Mouse (Mus musculus) MEL (cell line): ENCODE measurements around the gene Arl3. TPM values are rescaled to one million over a fixed set of nuclear protein-coding genes. Genes with fewer than 3 reads are reported as not detected.
A peak's percentile ranks its signal among the peaks of the same experiment; 100 is the strongest.

Experiments used
- DNase-seq: peaks from one replicate; pipeline ENCODE4 v3.0.0; 2011; ENCODE audit warnings: low read depth, low spot score
- H3K27ac ChIP-seq: 2 replicates; pipeline ENCODE4 v1.5.1; 2012; ENCODE audit warnings: low read depth, mild to moderate bottlenecking, control low read depth, low read length, moderate library complexity; ENCODE audit not compliant: control insufficient read depth
- H3K27me3 ChIP-seq, 2 experiments: fragments of 150-350 bp in 1 of 2; sonication (generic) in 1 of 2; 2 replicates each; pipeline ENCODE4 v1.6.1; 2012; ENCODE audit warnings: low read length in 2 of 2, mild to moderate bottlenecking in 2 of 2, improper control_type of control experiment in 1 of 2, moderate library complexity in 1 of 2; ENCODE audit not compliant: insufficient read depth in 2 of 2, control insufficient read depth in 1 of 2
- H3K36me3 ChIP-seq, 2 experiments: 2 replicates each; pipeline ENCODE4 v1.6.1; 2012 to 2014; ENCODE audit warnings: low read length in 2 of 2, improper control_type of control experiment in 1 of 2, inconsistent platforms in 1 of 2, mild to moderate bottlenecking in 1 of 2; ENCODE audit not compliant: insufficient read depth in 2 of 2, control insufficient read depth in 1 of 2
- H3K4me1 ChIP-seq, 2 experiments: fragments of 150-350 bp in 1 of 2; sonication (generic) in 1 of 2; 2 replicates each; pipeline ENCODE4 v1.6.1; 2012; ENCODE audit warnings: low read length in 2 of 2, improper control_type of control experiment in 1 of 2, mild to moderate bottlenecking in 1 of 2; ENCODE audit not compliant: insufficient read depth in 2 of 2, control insufficient read depth in 1 of 2
- H3K4me3 ChIP-seq, 2 experiments: fragments of 150-350 bp in 1 of 2; sonication (generic) in 1 of 2; 2 replicates each; pipeline ENCODE4 v1.5.1; 2012; ENCODE audit warnings: low read depth in 2 of 2, low read length in 2 of 2, mild to moderate bottlenecking in 2 of 2, moderate library complexity in 2 of 2, control low read depth in 1 of 2, improper control_type of control experiment in 1 of 2; ENCODE audit not compliant: control insufficient read depth in 1 of 2, insufficient read depth in 1 of 2
- H3K79me2 ChIP-seq: 2 replicates; pipeline ENCODE4 v1.6.1; 2012; ENCODE audit warnings: mild to moderate bottlenecking, low read length, moderate library complexity; ENCODE audit not compliant: control insufficient read depth, poor library complexity, insufficient read depth
- H3K9ac ChIP-seq: 2 replicates; pipeline ENCODE4 v1.6.1; 2012; ENCODE audit warnings: low read depth, mild to moderate bottlenecking, control low read depth, low read length, moderate library complexity; ENCODE audit not compliant: control insufficient read depth, poor library complexity, severe bottlenecking
- H3K9me3 ChIP-seq: fragments of 150-350 bp; sonication (generic); replicated peaks from 2 replicates; pipeline ENCODE4 v1.6.1; 2012; ENCODE audit warnings: mild to moderate bottlenecking, low read length, improper control_type of control experiment, moderate library complexity; ENCODE audit not compliant: insufficient read depth
- BHLHE40 ChIP-seq: IDR thresholded peaks from 2 replicates; pipeline ENCODE4 v1.6.1; 2012; ENCODE audit warnings: low read depth, mild to moderate bottlenecking, inconsistent platforms, low read length, improper control_type of control experiment, borderline replicate concordance
- CHD1 ChIP-seq: IDR thresholded peaks from 2 replicates; pipeline ENCODE4 v1.6.1; 2012; ENCODE audit warnings: low read depth, mild to moderate bottlenecking, inconsistent platforms, low read length, improper control_type of control experiment
- CHD2 ChIP-seq: IDR thresholded peaks from 2 replicates; pipeline ENCODE4 v1.6.1; 2011; ENCODE audit warnings: low read length, improper control_type of control experiment
- CTCF ChIP-seq, 3 experiments: IDR thresholded peaks in 2 of 3; conservative IDR thresholded peaks in 1 of 3; 2 replicates each; pipeline ENCODE4 v1.5.1; 2011 to 2012; ENCODE audit warnings: low read length in 3 of 3, low read depth in 2 of 3, mild to moderate bottlenecking in 2 of 3, improper control_type of control experiment in 1 of 3, inconsistent platforms in 1 of 3, mixed read lengths in 1 of 3, moderate library complexity in 1 of 3; ENCODE audit not compliant: control insufficient read depth in 1 of 3, insufficient read depth in 1 of 3, poor library complexity in 1 of 3, severe bottlenecking in 1 of 3
- ELF1 ChIP-seq: IDR thresholded peaks from 2 replicates; pipeline ENCODE4 v1.6.1; 2014; ENCODE audit warnings: low read depth, mild to moderate bottlenecking, inconsistent platforms, low read length, improper control_type of control experiment, moderate library complexity
- EP300 ChIP-seq, 2 experiments: IDR thresholded peaks; 2 replicates each; pipeline ENCODE4 v1.6.1; 2011; ENCODE audit warnings: improper control_type of control experiment in 2 of 2, low read length in 2 of 2, low read depth in 1 of 2, mild to moderate bottlenecking in 1 of 2
- ETS1 ChIP-seq: IDR thresholded peaks from 2 replicates; pipeline ENCODE4 v1.6.1; 2012; ENCODE audit warnings: low read depth, mild to moderate bottlenecking, inconsistent platforms, low read length, improper control_type of control experiment, moderate library complexity
- GABPA ChIP-seq: IDR thresholded peaks from 2 replicates; pipeline ENCODE4 v1.6.1; 2012; ENCODE audit warnings: low read depth, mild to moderate bottlenecking, inconsistent platforms, low read length, improper control_type of control experiment, moderate library complexity
- HCFC1 ChIP-seq: IDR thresholded peaks from 2 replicates; pipeline ENCODE4 v1.6.1; 2012; ENCODE audit warnings: low read depth, mild to moderate bottlenecking, inconsistent platforms, low read length, improper control_type of control experiment, moderate library complexity
- KAT2A ChIP-seq: conservative IDR thresholded peaks from 2 replicates; pipeline ENCODE4 v1.6.1; 2012; ENCODE audit warnings: low read depth, low read length, improper control_type of control experiment, inconsistent platforms
- MAX ChIP-seq: IDR thresholded peaks from 2 replicates; pipeline ENCODE4 v1.6.1; 2011; ENCODE audit warnings: low read length, improper control_type of control experiment
- MAZ ChIP-seq: IDR thresholded peaks from 2 replicates; pipeline ENCODE4 v1.6.1; 2012; ENCODE audit warnings: low read depth, mild to moderate bottlenecking, inconsistent platforms, low read length, improper control_type of control experiment
- MEF2A ChIP-seq: IDR thresholded peaks from 2 replicates; pipeline ENCODE4 v1.6.1; 2014; ENCODE audit warnings: low read depth, mild to moderate bottlenecking, inconsistent platforms, low read length, improper control_type of control experiment; ENCODE audit not compliant: poor library complexity, insufficient replicate concordance, severe bottlenecking; ENCODE audit errors: extremely low read depth
- MYC ChIP-seq: IDR thresholded peaks from 2 replicates; pipeline ENCODE4 v1.6.1; 2011; ENCODE audit warnings: low read depth, mild to moderate bottlenecking, low read length, improper control_type of control experiment, moderate library complexity
- POLR2A ChIP-seq, 2 experiments: IDR thresholded peaks; 2 replicates each; pipeline ENCODE4 v1.6.1; 2011 to 2012; ENCODE audit warnings: low read length in 2 of 2, mild to moderate bottlenecking in 2 of 2, control low read depth in 1 of 2, improper control_type of control experiment in 1 of 2, low read depth in 1 of 2, moderate library complexity in 1 of 2; ENCODE audit not compliant: control insufficient read depth in 1 of 2, insufficient read depth in 1 of 2, poor library complexity in 1 of 2
- POLR2AphosphoS2 ChIP-seq: IDR thresholded peaks from 2 replicates; pipeline ENCODE4 v1.6.1; 2011; ENCODE audit warnings: low read length, improper control_type of control experiment
- POLR2AphosphoS5 ChIP-seq: IDR thresholded peaks from 2 replicates; pipeline ENCODE4 v1.6.1; 2012; ENCODE audit warnings: low read depth, borderline replicate concordance, mild to moderate bottlenecking, inconsistent platforms, low read length, moderate library complexity, mixed read lengths
- RAD21 ChIP-seq: IDR thresholded peaks from 2 replicates; pipeline ENCODE4 v1.6.1; 2011; ENCODE audit warnings: mild to moderate bottlenecking, low read depth, low read length, improper control_type of control experiment
- RCOR1 ChIP-seq: IDR thresholded peaks from 2 replicates; pipeline ENCODE4 v1.6.1; 2012; ENCODE audit warnings: low read depth, mild to moderate bottlenecking, inconsistent platforms, low read length, improper control_type of control experiment
- SIN3A ChIP-seq: IDR thresholded peaks from 2 replicates; pipeline ENCODE4 v1.6.1; 2012; ENCODE audit warnings: low read length, improper control_type of control experiment, inconsistent platforms
- TBP ChIP-seq: IDR thresholded peaks from 2 replicates; pipeline ENCODE4 v1.8.0; 2011; ENCODE audit warnings: low read depth, low read length, improper control_type of control experiment
- TCF12 ChIP-seq: IDR thresholded peaks from 2 replicates; pipeline ENCODE4 v1.6.1; 2014; ENCODE audit warnings: low read depth, mild to moderate bottlenecking, inconsistent platforms, low read length, improper control_type of control experiment, moderate library complexity
- UBTF ChIP-seq: IDR thresholded peaks from 2 replicates; pipeline ENCODE4 v1.6.1; 2012; ENCODE audit warnings: low read depth, mild to moderate bottlenecking, inconsistent platforms, low read length, improper control_type of control experiment, moderate library complexity, borderline replicate concordance; ENCODE audit not compliant: insufficient read depth
- USF1 ChIP-seq: IDR thresholded peaks from 2 replicates; pipeline ENCODE4 v1.6.1; 2014; ENCODE audit warnings: low read depth, mild to moderate bottlenecking, inconsistent platforms, low read length, improper control_type of control experiment, moderate library complexity
- USF2 ChIP-seq, 2 experiments: IDR thresholded peaks; 2 replicates each; pipeline ENCODE4 v1.6.1; 2011 to 2012; ENCODE audit warnings: improper control_type of control experiment in 2 of 2, low read length in 2 of 2, borderline replicate concordance in 1 of 2, inconsistent platforms in 1 of 2, low read depth in 1 of 2, mild to moderate bottlenecking in 1 of 2; ENCODE audit not compliant: insufficient read depth in 1 of 2
- ZC3H11A ChIP-seq: IDR thresholded peaks from 2 replicates; pipeline ENCODE4 v1.6.1; 2012; ENCODE audit warnings: low read depth, mild to moderate bottlenecking, inconsistent platforms, low read length, improper control_type of control experiment
- ZMIZ1 ChIP-seq: IDR thresholded peaks from 2 replicates; pipeline ENCODE4 v1.6.1; 2012; ENCODE audit warnings: low read depth, mild to moderate bottlenecking, inconsistent platforms, low read length, improper control_type of control experiment, moderate library complexity
- polyA plus RNA-seq, 2 experiments: library from polyadenylated mRNA; stranded (reverse) in 1 of 2; unstranded in 1 of 2; fragments of >175 nt in 1 of 2; fragments of >200 nt in 1 of 2; gene quantifications; 2 replicates each; pipeline versions ENCODE4 v1.2.1 to v1.2.4; 2012; ENCODE audit warnings: low replicate concordance in 2 of 2, low read depth in 1 of 2; ENCODE audit not compliant: insufficient read length in 2 of 2, insufficient read depth in 1 of 2, missing spikeins in 1 of 2
- total RNA-seq: library from RNA; depleted of rRNA; stranded (reverse); fragments of 300-350 nt; gene quantifications from 2 replicates; pipeline ENCODE4 v1.2.3, GENCODE M21; 2012

The Arl3 gene
- total and polyA plus RNA-seq, 3 experiments = 62.4 to 123 TPM; not detected in 1

DNA sequence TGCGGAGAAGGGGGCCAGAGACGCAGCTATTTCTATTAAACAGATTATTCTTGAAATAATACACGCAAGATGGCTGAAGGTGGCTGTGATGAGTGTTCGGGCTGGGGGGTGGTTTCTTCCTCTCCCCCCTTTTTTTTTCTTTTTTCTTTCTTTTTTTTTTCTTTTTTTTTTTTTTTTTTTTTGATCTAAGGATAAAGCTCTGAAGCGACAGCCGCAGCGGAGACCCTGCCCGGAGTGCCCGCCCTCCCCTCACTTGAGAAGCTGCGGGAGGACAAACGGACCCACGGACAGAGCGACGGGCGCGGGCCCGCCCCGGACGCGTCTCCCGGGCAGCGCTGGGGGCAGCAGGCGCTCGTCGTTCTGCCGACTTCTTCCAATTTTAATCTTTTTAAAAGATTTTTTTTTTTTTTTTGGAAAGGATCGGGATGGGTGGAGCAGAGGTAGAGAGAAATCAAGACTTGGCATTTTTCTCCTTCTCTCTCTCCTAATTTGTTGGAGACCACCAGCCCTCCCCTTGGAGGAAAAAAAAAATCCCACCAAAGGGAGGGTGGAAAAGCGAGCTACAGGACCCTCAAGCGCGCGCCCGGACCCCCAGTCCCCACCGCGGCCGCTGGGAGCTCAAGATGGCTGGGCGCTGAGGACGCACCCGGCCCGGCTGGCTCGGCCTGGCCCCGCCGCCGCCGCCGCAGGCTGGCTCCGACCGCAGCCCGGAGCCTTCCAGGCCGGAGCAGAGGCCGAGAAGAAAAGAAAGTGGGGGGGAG, 72.2 kb downstream of the Arl3 start (continued):
- TF ChIP-seq CHD1 (peak; percentile 94), CHD2 (no peak), MAZ (no peak), EP300 (IDR thresholded peaks at IDR 0.05; ENCODE audit: low read depth in 1 of 2, low read length in 2 of 2) (no peak; a peak in 1 of 4 replicates), POLR2AphosphoS2 (no peak), RCOR1 (no peak), POLR2AphosphoS5 (no peak)
- TF ChIP-seq, all 39 proteins: peak for 7

DNA sequence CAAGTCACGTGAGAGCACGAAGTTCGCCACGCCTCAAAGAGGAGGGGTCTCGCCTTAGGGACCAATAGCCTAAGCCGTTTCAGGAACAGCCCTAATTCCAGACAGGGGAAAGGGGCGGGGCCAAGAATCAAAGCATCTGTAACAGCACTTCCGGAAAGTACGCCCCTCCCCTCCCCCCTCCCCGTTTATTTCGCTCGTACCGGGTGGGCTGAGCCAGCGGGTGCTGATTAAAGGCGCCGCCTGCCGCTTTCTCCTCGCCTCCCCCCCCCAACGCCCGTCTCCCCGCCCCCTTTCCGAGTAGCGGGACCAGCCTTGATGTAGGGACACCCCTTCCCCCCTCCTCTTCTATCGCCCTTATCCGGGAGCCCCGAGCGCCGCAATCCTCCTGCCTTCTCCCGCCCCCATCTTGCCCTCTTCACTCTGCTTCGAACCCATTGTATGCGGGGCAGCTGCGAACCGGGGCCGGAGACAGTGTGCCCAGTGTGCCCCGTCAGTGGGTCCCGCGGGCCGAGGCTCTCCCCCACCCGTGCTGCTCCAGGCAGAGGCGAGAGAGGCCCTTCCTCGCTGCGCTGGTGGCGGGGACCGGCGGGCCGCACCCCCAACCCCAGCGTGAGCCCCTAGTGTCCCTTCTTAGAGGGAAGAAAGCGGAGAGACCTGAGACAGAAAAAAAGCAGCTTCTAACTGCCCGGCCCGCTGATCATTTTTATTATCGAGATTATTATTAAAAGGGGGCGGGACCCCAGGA, 73.0 kb downstream of the Arl3 start:
- Histone ChIP-seq H3K4me1 (peaks cover 4 to 10% of the 10 kb centered on the region in 2 experiments; a peak in 3 of 4 replicates), H3K4me3 (peak overlapping the region; percentile 76 to 82)
- peak in 1 of 2 experiments; percentile 86; a peak in 1 of 4 replicates for TF ChIP-seq USF2 (IDR thresholded peaks at IDR 0.05; ENCODE audit: borderline replicate concordance in 1 of 2, insufficient read depth in 1 of 2, low read depth in 1 of 2, low read length in 2 of 2)
- TF ChIP-seq KAT2A = no peak
- peak; percentile 96; the same call in 1 of the 2 replicates for TF ChIP-seq SIN3A
- peak; percentile 25; the same call in 1 of the 2 replicates for TF ChIP-seq ZMIZ1
- no peak for TF ChIP-seq RAD21
- peak; percentile 79 for TF ChIP-seq HCFC1
- no peak for TF ChIP-seq MEF2A
- TF ChIP-seq POLR2AphosphoS2 = peak; percentile 43
- peak; percentile 68; the same call in 1 of the 2 replicates for TF ChIP-seq MYC
- no peak for TF ChIP-seq GABPA
- TF ChIP-seq USF1 = peak; percentile 97
- TF ChIP-seq RCOR1 = peak; percentile 42; the same call in 1 of the 2 replicates
- TF ChIP-seq CTCF (IDR thresholded peaks at IDR 0.05 in 2 of 3, conservative IDR thresholded peaks at IDR 0.05 in 1 of 3; ENCODE audit: control insufficient read depth in 1 of 3, insufficient read depth in 1 of 3, low read depth in 2 of 3, low read length in 3 of 3, poor library complexity in 1 of 3, severe bottlenecking in 1 of 3) = no peak
- TF ChIP-seq MAX = peak; percentile 92
- peak; percentile 98 for TF ChIP-seq BHLHE40
- peak; percentile 38; the same call in 1 of the 2 replicates for TF ChIP-seq TCF12
- TF ChIP-seq ETS1 = peak; percentile 77
- peak; percentile 52 to 75; a peak in 3 of 4 replicates for TF ChIP-seq POLR2A (IDR thresholded peaks at IDR 0.05; ENCODE audit: control insufficient read depth in 1 of 2, insufficient read depth in 1 of 2, low read depth in 1 of 2, low read length in 2 of 2, poor library complexity in 1 of 2)
- no peak for TF ChIP-seq ZC3H11A
- TF ChIP-seq MAZ = peak; percentile 94
- TF ChIP-seq UBTF = peak; percentile 45; the same call in 1 of the 2 replicates
- TF ChIP-seq ELF1 = peak; percentile 98
- peak; percentile 31; the same call in 1 of the 2 replicates for TF ChIP-seq POLR2AphosphoS5
- peak; percentile 41 for TF ChIP-seq TBP

More for the DNA sequence above, 73.0 kb downstream of the Arl3 start:
- H3K27me3 ChIP-seq = no peaks in the 10 kb centered on the region
- H3K9ac ChIP-seq = peak overlapping the region; percentile 97
- peaks cover 0 to 6% of the 10 kb centered on the region in 2 experiments; a peak in 2 of 4 replicates for H3K36me3 ChIP-seq
- H3K27ac ChIP-seq = peak overlapping the region; percentile 96
- DNase-seq = peak; percentile 100
- H3K79me2 ChIP-seq = peaks cover 42% of the 10 kb centered on the region
- H3K9me3 ChIP-seq = no peaks in the 10 kb centered on the region
